ENCODE assay signal across 13 mouse cellular contexts in genomic region chr6:125233816-125234519, GRCm38 (mm10). TPM values are rescaled to one million over a fixed set of nuclear protein-coding genes. Genes with fewer than 3 reads are reported as not detected.
DNase-seq lines count a peak whose midpoint lies in the region; ATAC-seq and TF ChIP-seq lines count a peak whose summit lies in the region.
"Had no signal": no experiment of that assay in that cellular context is flagged by ENCODE, and none has a peak within 500 bp of the region (broad histone marks: within the 10 kb centered on the region; RNA-seq: fewer than 3 reads in every experiment).

No protein-coding gene starts in this region.

- peak overlapping the region; percentile 24 for H3K27ac ChIP-seq in heart, embryonic 10.5 days
- H3K27ac ChIP-seq in heart, postnatal 0 days (ENCODE audit: low read depth), result peak overlapping the region; percentile 58
- H3K27ac ChIP-seq: kidney, postnatal 0 days had no signal

- no peak overlapping the region for H3K4me3 ChIP-seq in heart, embryonic 10.5 days
- peak overlapping the region; percentile 10 for H3K4me3 ChIP-seq in heart, postnatal 0 days (ENCODE audit: low read depth, low read length)

- 44% methylated on average over 7 of the region's 7 CpGs for WGBS in heart, embryonic 10.5 days
- 26% methylated on average over 7 of the region's 7 CpGs for WGBS in heart, postnatal 0 days

- intact Hi-C loops in left cerebral cortex, postnatal 10 days (cut with DNase I), result no loop called here

- H3K27me3 ChIP-seq in heart, embryonic 10.5 days (ENCODE audit: insufficient read depth, poor library complexity, severe bottlenecking), result no peaks in the 10 kb centered on the region
- H3K27me3 ChIP-seq in heart, postnatal 0 days (ENCODE audit: control insufficient read depth, insufficient read depth, low read length), result no peaks in the 10 kb centered on the region

- peaks cover 44% of the 10 kb centered on the region for H3K4me1 ChIP-seq in heart, embryonic 10.5 days
- peaks cover 22% of the 10 kb centered on the region for H3K4me1 ChIP-seq in heart, postnatal 0 days (ENCODE audit: control insufficient read depth, insufficient read depth)

- peak; percentile 35 for DNase-seq in kidney, postnatal 14 days
- DNase-seq in kidney, adult 11 months, result no peak
- no peak for DNase-seq in heart, embryonic 10.5 days (ENCODE audit: low spot score)
- no peak for DNase-seq in heart, postnatal 0 days (ENCODE audit: low spot score)
- peak; percentile 41 for DNase-seq in lung, postnatal 14 days
- no peak for DNase-seq in left cerebral cortex, postnatal 10 days (ENCODE audit: extremely low spot score in 1 of 2, low spot score in 2 of 2)
- no peak for DNase-seq in yolk sac, embryonic 10.5 days (ENCODE audit: low spot score)
- DNase-seq: adrenal gland, adult 8-10 months; cerebellum, adult 8-10 months; gastrocnemius, postnatal 14 days had no signal

- peak overlapping the region; percentile 19; the same call in 1 of the 2 replicates for H3K4me2 ChIP-seq in heart, postnatal 0 days (ENCODE audit: low read depth, low read length)

- no peak for ATAC-seq in heart, postnatal 0 days (ENCODE audit: insufficient read depth, low read depth)

- no peak for TF ChIP-seq CTCF in heart, postnatal 0 days (IDR thresholded peaks at IDR 0.05; ENCODE audit: low read depth)

- H3K9ac ChIP-seq in heart, postnatal 0 days (replicated peaks; ENCODE audit: low read depth, low read length), result no peak overlapping the region

- no peaks in the 10 kb centered on the region for H3K9me3 ChIP-seq in heart, embryonic 10.5 days
- no peaks in the 10 kb centered on the region for H3K9me3 ChIP-seq in heart, postnatal 0 days (replicated peaks; ENCODE audit: control insufficient read depth, low read length)
- H3K9me3 ChIP-seq: G1E had no signal

- TF ChIP-seq EP300 in heart, postnatal 0 days (IDR thresholded peaks at IDR 0.05; ENCODE audit: low read depth), result no peak

- no peaks in the 10 kb centered on the region for H3K36me3 ChIP-seq in heart, embryonic 10.5 days
- no peaks in the 10 kb centered on the region for H3K36me3 ChIP-seq in heart, postnatal 0 days (replicated peaks; ENCODE audit: control insufficient read depth, insufficient read depth, low read length)

RNA-seq across cellular contexts. Expression of gene Tapbpl, which starts 2.3 kb away (rescaled TPM):
- 2.7 and 3.1 TPM in 2 replicates for polyA plus RNA-seq in heart, embryonic 10.5 days (2016; fragmentation: Nextera tagmentation; extraction: Ambion mirVana)
- total RNA-seq in heart, postnatal 0 days (2014; rRNA removed; ENCODE audit: low replicate concordance), result 0.93 and 4.5 TPM in 2 replicates
- 3.9 and 4.5 TPM in 2 replicates for polyA plus RNA-seq in heart, postnatal 0 days (2015; fragmentation: Nextera tagmentation; extraction: Ambion mirVana)
- total RNA-seq in left cerebral cortex, postnatal 10 days (2021), result 1 to 10 TPM; 2.4 to 2.5 TPM

RNA-seq across cellular contexts. Expression of gene Cd27, which starts 2.8 kb away (rescaled TPM):
- polyA plus RNA-seq in heart, embryonic 10.5 days (2016; fragmentation: Nextera tagmentation; extraction: Ambion mirVana), result 1.3 and 2.1 TPM in 2 replicates
- total RNA-seq in heart, postnatal 0 days (2014; rRNA removed; ENCODE audit: low replicate concordance), result 3.4 TPM in 1 of 2 replicates, not detected in the other
- polyA plus RNA-seq in heart, postnatal 0 days (2015; fragmentation: Nextera tagmentation; extraction: Ambion mirVana), result 1.3 and 1.6 TPM in 2 replicates
- not detected for total RNA-seq in left cerebral cortex, postnatal 10 days (2021)
- total RNA-seq: left cerebral cortex, postnatal 25 days had no signal
- polyA plus RNA-seq: G1E had no signal

RNA-seq across cellular contexts. Expression of gene Vamp1, which starts 18.6 kb away (rescaled TPM):
- polyA plus RNA-seq in heart, embryonic 10.5 days (2016; fragmentation: Nextera tagmentation; extraction: Ambion mirVana), result 3.4 TPM in 2 replicates
- total RNA-seq in heart, postnatal 0 days (2014; rRNA removed; ENCODE audit: low replicate concordance), result 3.6 and 8.2 TPM in 2 replicates
- 5.0 and 5.4 TPM in 2 replicates for polyA plus RNA-seq in heart, postnatal 0 days (2015; fragmentation: Nextera tagmentation; extraction: Ambion mirVana)
- 10 to 100 TPM; 25.7 to 26.5 TPM for total RNA-seq in left cerebral cortex, postnatal 10 days (2021)

RNA-seq across cellular contexts. Expression of gene Mrpl51, which starts 42.4 kb away (rescaled TPM):
- polyA plus RNA-seq in heart, embryonic 10.5 days (2016; fragmentation: Nextera tagmentation; extraction: Ambion mirVana), result 246 and 251 TPM in 2 replicates
- 109 and 165 TPM in 2 replicates for total RNA-seq in heart, postnatal 0 days (2014; rRNA removed; ENCODE audit: low replicate concordance)
- polyA plus RNA-seq in heart, postnatal 0 days (2015; fragmentation: Nextera tagmentation; extraction: Ambion mirVana), result 426 and 447 TPM in 2 replicates
- total RNA-seq in left cerebral cortex, postnatal 10 days (2021), result 10 to 100 TPM; 70.1 to 78.7 TPM

RNA-seq across cellular contexts. Expression of gene Ncapd2, which starts 42.5 kb away (rescaled TPM):
- polyA plus RNA-seq in heart, embryonic 10.5 days (2016; fragmentation: Nextera tagmentation; extraction: Ambion mirVana), result 128 and 140 TPM in 2 replicates
- 85.4 and 98.0 TPM in 2 replicates for total RNA-seq in heart, postnatal 0 days (2014; rRNA removed; ENCODE audit: low replicate concordance)
- 24.5 and 26.3 TPM in 2 replicates for polyA plus RNA-seq in heart, postnatal 0 days (2015; fragmentation: Nextera tagmentation; extraction: Ambion mirVana)
- total RNA-seq in left cerebral cortex, postnatal 10 days (2021), result 10 to 100 TPM; 31.7 to 32.7 TPM

Comparison
In these comparisons a context has a peak if more than half of its experiments do, and no peak if none do; other contexts are left out.
1. DNase-seq: peak in kidney, postnatal 14 days (single experiment) and lung, postnatal 14 days (single experiment); none in kidney, adult 11 months (single experiment), heart, embryonic 10.5 days (single experiment), heart, postnatal 0 days (single experiment), left cerebral cortex, postnatal 10 days (0 of 2) and yolk sac, embryonic 10.5 days (single experiment).